Mouse (Mus musculus): ENCODE results near the gene Kcnd1. TPM values are rescaled to one million over a fixed set of nuclear protein-coding genes. Genes with fewer than 3 reads are reported as not detected.

Kcnd1 gene
- 1.3 and 1.6 TPM in 2 replicates for polyA plus RNA-seq (2014; fragmentation: Nextera tagmentation; extraction: Ambion mirVana)

- Histone ChIP-seq H3K9me3 (replicated peaks; ENCODE audit: control insufficient read depth, low read length) (no peaks in the 10 kb centered on the region), H3K4me2 (ENCODE audit: low read length) (peak within 1 kb of the TSS; percentile 44), H3K4me3 (ENCODE audit: low read depth, low read length) (peak within 1 kb of the TSS; percentile 23), H3K9ac (ENCODE audit: low read length) (peak within 1 kb of the TSS; percentile 54), H3K4me1 (ENCODE audit: control insufficient read depth, insufficient read depth, low read length) (no peaks in the 10 kb centered on the region), H3K27me3 (replicated peaks; ENCODE audit: control insufficient read depth, insufficient read depth, low read length) (no peaks in the 10 kb centered on the region), H3K27ac (ENCODE audit: low read depth, low read length) (no peak within 1 kb of the TSS), H3K36me3 (ENCODE audit: control insufficient read depth, insufficient read depth, low read length) (peaks cover 17% of the 10 kb centered on the region)
- DNase-seq (ENCODE audit: low spot score) (peak; percentile 42), ATAC-seq (peak; percentile 50; the same call in 1 of the 2 replicates)
- 29% methylated on average over 22 of the region's 24 CpGs for WGBS
Observed at GRCm38 (mm10) chrX:7821865-7822779, at the start of gene Kcnd1. Kcnd1 (plus strand) TSS chrX:7822289.

GRCm38 (mm10) chrX:7772766-7773165 is 49.3 kb upstream of the Kcnd1 start:
- Histone ChIP-seq H3K9ac (ENCODE audit: low read length) (no peak overlapping the region), H3K36me3 (ENCODE audit: control insufficient read depth, insufficient read depth, low read length) (peaks cover 30% of the 10 kb centered on the region; the same call in 1 of the 2 replicates), H3K9me3 (replicated peaks; ENCODE audit: control insufficient read depth, low read length) (no peaks in the 10 kb centered on the region), H3K27ac (ENCODE audit: low read depth, low read length) (no peak overlapping the region), H3K27me3 (replicated peaks; ENCODE audit: control insufficient read depth, insufficient read depth, low read length) (no peaks in the 10 kb centered on the region), H3K4me3 (ENCODE audit: low read depth, low read length) (no peak overlapping the region), H3K4me2 (ENCODE audit: low read length) (no peak overlapping the region), H3K4me1 (ENCODE audit: control insufficient read depth, insufficient read depth, low read length) (no peaks in the 10 kb centered on the region)
- peak; percentile 14 for DNase-seq (ENCODE audit: low spot score)
- WGBS = 40% methylated on average over 2 of the region's 2 CpGs
- no peak for ATAC-seq

GRCm38 (mm10) chrX:7775501-7776205 is 46.4 kb upstream of the Kcnd1 start:
- Histone ChIP-seq H3K4me1 (ENCODE audit: control insufficient read depth, insufficient read depth, low read length) (no peaks in the 10 kb centered on the region), H3K27me3 (replicated peaks; ENCODE audit: control insufficient read depth, insufficient read depth, low read length) (no peaks in the 10 kb centered on the region), H3K27ac (ENCODE audit: low read depth, low read length) (no peak overlapping the region), H3K9ac (ENCODE audit: low read length) (no peak overlapping the region), H3K36me3 (ENCODE audit: control insufficient read depth, insufficient read depth, low read length) (peaks cover 15% of the 10 kb centered on the region; the same call in 1 of the 2 replicates), H3K4me3 (ENCODE audit: low read depth, low read length) (no peak overlapping the region), H3K4me2 (ENCODE audit: low read length) (no peak overlapping the region), H3K9me3 (replicated peaks; ENCODE audit: control insufficient read depth, low read length) (no peaks in the 10 kb centered on the region)
- WGBS = 76% methylated on average over 9 of the region's 9 CpGs
- DNase-seq (ENCODE audit: low spot score) (no peak), ATAC-seq (no peak)

GRCm38 (mm10) chrX:7776329-7777082 is 45.6 kb upstream of the Kcnd1 start:
- no peaks in the 10 kb centered on the region for H3K27me3 ChIP-seq (replicated peaks; ENCODE audit: control insufficient read depth, insufficient read depth, low read length)
- no peaks in the 10 kb centered on the region for H3K4me1 ChIP-seq (ENCODE audit: control insufficient read depth, insufficient read depth, low read length)
- WGBS = 47% methylated on average over 8 of the region's 8 CpGs
- H3K9me3 ChIP-seq (replicated peaks; ENCODE audit: control insufficient read depth, low read length) = no peaks in the 10 kb centered on the region
- ATAC-seq (peak; percentile 62; the same call in 1 of the 2 replicates), DNase-seq (ENCODE audit: low spot score) (peak; percentile 62)
- H3K4me2 ChIP-seq (ENCODE audit: low read length) = no peak overlapping the region
- no peak overlapping the region for H3K9ac ChIP-seq (ENCODE audit: low read length)
- H3K36me3 ChIP-seq (ENCODE audit: control insufficient read depth, insufficient read depth, low read length) = peaks cover 10% of the 10 kb centered on the region; the same call in 1 of the 2 replicates
- no peak overlapping the region for H3K4me3 ChIP-seq (ENCODE audit: low read depth, low read length)
- H3K27ac ChIP-seq (ENCODE audit: low read depth, low read length) = no peak overlapping the region

- WGBS = 74% methylated on average over 7 of the region's 7 CpGs
- no peak overlapping the region for H3K27ac ChIP-seq (ENCODE audit: low read depth, low read length)
- no peak for ATAC-seq
- no peak overlapping the region for H3K4me2 ChIP-seq (ENCODE audit: low read length)
- H3K27me3 ChIP-seq (replicated peaks; ENCODE audit: control insufficient read depth, insufficient read depth, low read length) = no peaks in the 10 kb centered on the region
- H3K9me3 ChIP-seq (replicated peaks; ENCODE audit: control insufficient read depth, low read length) = no peaks in the 10 kb centered on the region
- H3K9ac ChIP-seq (ENCODE audit: low read length) = no peak overlapping the region
- no peaks in the 10 kb centered on the region for H3K4me1 ChIP-seq (ENCODE audit: control insufficient read depth, insufficient read depth, low read length)
- DNase-seq (ENCODE audit: low spot score) = no peak
- peaks cover 3% of the 10 kb centered on the region; the same call in 1 of the 2 replicates for H3K36me3 ChIP-seq (ENCODE audit: control insufficient read depth, insufficient read depth, low read length)
- H3K4me3 ChIP-seq (ENCODE audit: low read depth, low read length) = no peak overlapping the region
Observed at GRCm38 (mm10) chrX:7778450-7779244, 43.4 kb upstream of the Kcnd1 start.

GRCm38 (mm10) chrX:7779294-7779693 is 42.8 kb upstream of the Kcnd1 start:
- Histone ChIP-seq H3K9me3 (replicated peaks; ENCODE audit: control insufficient read depth, low read length) (no peaks in the 10 kb centered on the region), H3K27me3 (replicated peaks; ENCODE audit: control insufficient read depth, insufficient read depth, low read length) (no peaks in the 10 kb centered on the region), H3K4me1 (ENCODE audit: control insufficient read depth, insufficient read depth, low read length) (no peaks in the 10 kb centered on the region), H3K4me3 (ENCODE audit: low read depth, low read length) (no peak overlapping the region), H3K4me2 (ENCODE audit: low read length) (no peak overlapping the region), H3K27ac (ENCODE audit: low read depth, low read length) (no peak overlapping the region), H3K9ac (ENCODE audit: low read length) (no peak overlapping the region), H3K36me3 (ENCODE audit: control insufficient read depth, insufficient read depth, low read length) (no peaks in the 10 kb centered on the region; the same call in 1 of the 2 replicates)
- DNase-seq (ENCODE audit: low spot score) (no peak), ATAC-seq (no peak)
- 34% methylated on average over 3 of the region's 3 CpGs for WGBS

GRCm38 (mm10) chrX:7782603-7783092 is 39.4 kb upstream of the Kcnd1 start:
- WGBS = 86% methylated on average over 4 of the region's 4 CpGs

More at GRCm38 (mm10) chrX:7782603-7783092, 39.4 kb upstream of the Kcnd1 start:
- no peak overlapping the region for H3K4me3 ChIP-seq (ENCODE audit: low read depth, low read length)
- ATAC-seq (no peak), DNase-seq (ENCODE audit: low spot score) (no peak)
- no peak overlapping the region for H3K9ac ChIP-seq (ENCODE audit: low read length)
- H3K27ac ChIP-seq (ENCODE audit: low read depth, low read length) = no peak overlapping the region
- H3K4me1 ChIP-seq (ENCODE audit: control insufficient read depth, insufficient read depth, low read length) = no peaks in the 10 kb centered on the region
- H3K27me3 ChIP-seq (replicated peaks; ENCODE audit: control insufficient read depth, insufficient read depth, low read length) = no peaks in the 10 kb centered on the region
- H3K4me2 ChIP-seq (ENCODE audit: low read length) = no peak overlapping the region
- H3K36me3 ChIP-seq (ENCODE audit: control insufficient read depth, insufficient read depth, low read length) = no peaks in the 10 kb centered on the region
- no peaks in the 10 kb centered on the region for H3K9me3 ChIP-seq (replicated peaks; ENCODE audit: control insufficient read depth, low read length)

Measured in forebrain, embryonic 14.5 days (tissue).